Mouse (Mus musculus): ENCODE data around the gene Gm7271.

DNA sequence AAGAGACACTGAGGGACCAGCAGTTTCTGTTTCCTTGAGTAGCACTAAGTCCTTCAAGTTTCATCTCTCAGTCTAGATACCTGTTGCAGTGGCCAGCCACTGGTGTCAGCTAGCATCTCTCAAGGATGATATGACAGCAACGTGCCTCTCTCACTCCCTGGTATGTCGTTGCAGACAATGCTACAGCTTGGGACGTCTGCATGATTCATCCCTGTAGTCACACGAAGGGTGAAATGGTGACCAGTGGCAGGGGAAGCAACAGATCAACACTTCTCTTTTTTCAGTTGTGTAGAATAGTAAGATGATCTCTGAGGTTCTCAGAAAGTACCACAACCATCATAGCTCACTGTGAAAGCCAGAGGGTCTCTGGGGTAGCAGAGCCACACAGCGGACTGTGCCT lies 40.8 kb downstream of the Gm7271 start:
- TF ChIP-seq POLR2A (IDR thresholded peaks at IDR 0.05; ENCODE audit: insufficient read length, low read depth): no peak
- TF ChIP-seq USF1 (IDR thresholded peaks at IDR 0.05; ENCODE audit: low read depth): no peak
- no peak for TF ChIP-seq E2F4 (IDR thresholded peaks at IDR 0.05; ENCODE audit: insufficient read depth)

All from myocyte (in vitro differentiated cells).